Mouse (Mus musculus): Measurements from ENCODE around the gene Trmt5.

- TF ChIP-seq SMC3 (IDR thresholded peaks at IDR 0.05; ENCODE audit: low read depth, low read length) (no peak), MXI1 (IDR thresholded peaks at IDR 0.05; ENCODE audit: low read depth, low read length) (no peak)
Observed at GRCm38 (mm10) chr12:73232586-73232985, 53.9 kb downstream of the Trmt5 start.
